Mouse (Mus musculus) heart, postnatal 0 days (tissue): ENCODE results near the gene Slc9a2. TPM values are rescaled to one million over a fixed set of nuclear protein-coding genes. Genes with fewer than 3 reads are reported as not detected.
A peak's percentile ranks its signal among the peaks of the same experiment; 100 is the strongest.

Experiments
- ATAC-seq: fragments of 200-750 bp; cut with Nextera tagmentation; 2 replicates; pipeline ENCODE4 v1.8.0; 2017; ENCODE audit warnings: low read depth, moderate number of reproducible peaks, moderate library complexity; ENCODE audit not compliant: insufficient read depth
- DNase-seq: peaks from one replicate; pipeline ENCODE4 v3.0.0-alpha.2; 2016; ENCODE audit warnings: low spot score
- H3K27ac ChIP-seq: fragments of 300-500 bp; sonication (generic); 2 replicates; pipeline ENCODE4 v1.5.1; 2014; ENCODE audit warnings: low read depth, mild to moderate bottlenecking
- H3K27me3 ChIP-seq: fragments of 300-500 bp; sonication (generic); 2 replicates; pipeline ENCODE4 v1.6.1; 2014; ENCODE audit warnings: low read length, mixed read lengths; ENCODE audit not compliant: control insufficient read depth, insufficient read depth
- H3K36me3 ChIP-seq: fragments of 300-500 bp; sonication (generic); replicated peaks from 2 replicates; pipeline ENCODE4 v1.6.1; 2014; ENCODE audit warnings: low read length, mixed read lengths; ENCODE audit not compliant: control insufficient read depth, insufficient read depth
- H3K4me1 ChIP-seq: fragments of 300-500 bp; sonication (generic); 2 replicates; pipeline ENCODE4 v1.6.1; 2014; ENCODE audit warnings: antibody characterized with exemption; ENCODE audit not compliant: control insufficient read depth, insufficient read depth
- H3K4me2 ChIP-seq: fragments of 300-500 bp; sonication (generic); 2 replicates; pipeline ENCODE4 v1.6.1; 2014; ENCODE audit warnings: low read depth, mild to moderate bottlenecking, low read length, moderate library complexity
- H3K4me3 ChIP-seq: fragments of 300-500 bp; sonication (generic); 2 replicates; pipeline ENCODE4 v1.5.1; 2014; ENCODE audit warnings: low read depth, low read length
- H3K9ac ChIP-seq: fragments of 300-500 bp; sonication (generic); replicated peaks from 2 replicates; pipeline ENCODE4 v1.6.1; 2014; ENCODE audit warnings: low read depth, low read length, mixed read lengths
- H3K9me3 ChIP-seq: fragments of 300-500 bp; sonication (generic); replicated peaks from 2 replicates; pipeline ENCODE4 v1.6.1; 2016; ENCODE audit warnings: low read length; ENCODE audit not compliant: control insufficient read depth
- CTCF ChIP-seq: IDR thresholded peaks from 2 replicates; pipeline ENCODE4 v1.5.1; 2016; ENCODE audit warnings: antibody characterized with exemption, control low read depth, low read depth
- EP300 ChIP-seq: IDR thresholded peaks from 2 replicates; pipeline ENCODE4 v1.6.1; 2016; ENCODE audit warnings: antibody characterized with exemption, low read depth
- WGBS: fragments of 180-500 bp; shearing (Covaris S2); extraction: QIAGEN DNeasy Blood & Tissue Kit; methylation state at CpG from one replicate; pipeline ENCODE4 v1.1.7; 2014; 5-methylcytosine and 5-hydroxymethylcytosine counted together
- polyA plus RNA-seq: library from polyadenylated mRNA; unstranded; fragments of >200 nt; fragmentation: Nextera tagmentation; extraction: Ambion mirVana; gene quantifications from 2 replicates; pipeline ENCODE4 v1.2.1, GENCODE M21; 2015
- total RNA-seq: library from RNA; depleted of rRNA; stranded (reverse); fragments of >200 nt; gene quantifications from 2 replicates; pipeline ENCODE4 v1.2.3, GENCODE M21; 2014; ENCODE audit warnings: low replicate concordance

Gene Slc9a2
- total and polyA plus RNA-seq, 2 experiments from 2014 or later: 0.64 to 4.6 TPM

DNA sequence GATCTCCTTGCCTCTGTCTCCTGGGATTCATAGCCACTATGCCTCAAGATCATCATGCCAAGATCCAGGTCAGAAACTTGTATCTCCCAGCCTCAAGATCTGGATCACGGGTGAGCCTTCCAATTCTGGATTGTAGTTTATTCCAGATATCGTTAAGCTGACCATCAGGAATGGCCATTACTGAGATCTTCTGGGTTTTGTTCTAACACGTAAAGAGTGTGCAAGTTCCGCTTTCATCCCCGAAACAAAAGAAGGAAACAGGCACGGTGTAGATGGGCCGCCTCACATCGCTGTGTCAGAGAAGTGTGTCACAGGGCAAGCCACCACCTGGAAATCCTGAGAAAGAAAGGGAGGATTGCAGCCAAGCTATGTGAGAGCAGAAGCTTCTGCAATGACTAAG lies 118.7 kb downstream of the Slc9a2 start:
- no peak overlapping the region for H3K9ac ChIP-seq
- TF ChIP-seq CTCF (no peak), EP300 (no peak)
- H3K36me3 ChIP-seq: no peaks in the 10 kb centered on the region
- DNase-seq (no peak), ATAC-seq (no peak)
- no peak overlapping the region for H3K4me3 ChIP-seq
- no peaks in the 10 kb centered on the region for H3K9me3 ChIP-seq
- peaks cover 10% of the 10 kb centered on the region for H3K4me1 ChIP-seq
- no peak overlapping the region for H3K4me2 ChIP-seq
- WGBS: 73% methylated on average over 8 of the region's 8 CpGs
- H3K27me3 ChIP-seq: no peaks in the 10 kb centered on the region
- H3K27ac ChIP-seq: no peak overlapping the region

DNA sequence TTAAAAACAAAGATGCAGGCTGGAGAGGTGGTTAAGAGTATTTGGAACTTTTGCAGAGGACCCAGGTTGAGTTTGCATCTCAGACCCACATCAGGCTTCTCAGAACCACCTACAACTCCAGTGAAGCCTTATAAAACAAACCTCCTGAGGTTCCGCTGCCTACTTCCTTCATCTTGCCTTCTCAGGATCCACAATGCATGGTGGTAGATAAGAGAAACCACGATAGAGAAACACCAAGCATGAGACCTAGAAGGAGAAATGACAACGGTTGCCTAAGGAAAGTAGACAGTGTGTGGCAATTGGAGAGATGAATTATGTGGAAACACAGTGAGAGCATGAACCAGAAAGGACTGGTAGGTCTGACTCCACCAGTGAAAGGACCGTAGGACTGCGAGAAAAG lies 120.5 kb downstream of the Slc9a2 start:
- DNase-seq (no peak), ATAC-seq (no peak)
- Histone ChIP-seq H3K4me2 (no peak overlapping the region), H3K27me3 (no peaks in the 10 kb centered on the region), H3K9ac (no peak overlapping the region), H3K9me3 (no peaks in the 10 kb centered on the region), H3K4me1 (peaks cover 16% of the 10 kb centered on the region), H3K36me3 (no peaks in the 10 kb centered on the region), H3K27ac (no peak overlapping the region), H3K4me3 (no peak overlapping the region)
- whole genome bisulfite sequencing: 76% methylated on average over 5 of the region's 5 CpGs
- TF ChIP-seq EP300 (no peak), CTCF (no peak)

DNA sequence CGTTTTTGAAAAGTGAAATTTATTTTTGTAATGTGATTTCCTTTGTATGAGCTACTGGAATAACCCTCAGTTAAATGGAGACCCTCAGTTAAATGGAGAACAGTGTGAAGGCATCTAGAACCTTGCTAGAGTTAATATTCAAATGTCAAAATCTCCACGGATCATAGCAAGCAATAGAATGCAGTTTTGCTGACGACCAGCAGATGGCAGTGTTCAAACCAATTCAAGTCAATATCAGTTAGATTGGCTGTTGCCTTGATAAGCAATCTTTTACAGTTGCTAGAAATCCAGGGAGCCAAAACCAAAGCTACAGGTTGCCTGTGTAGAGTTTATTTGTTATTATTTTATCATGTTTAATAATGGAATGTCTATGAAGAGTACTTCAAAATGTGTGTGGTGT lies 122.4 kb downstream of the Slc9a2 start:
- TF ChIP-seq EP300 (no peak), CTCF (peak; percentile 83)
- Histone ChIP-seq H3K4me2 (no peak overlapping the region), H3K4me3 (no peak overlapping the region), H3K27ac (no peak overlapping the region), H3K4me1 (peaks cover 16% of the 10 kb centered on the region), H3K36me3 (no peaks in the 10 kb centered on the region), H3K9ac (no peak overlapping the region), H3K9me3 (no peaks in the 10 kb centered on the region), H3K27me3 (no peaks in the 10 kb centered on the region)
- WGBS: 18% methylated on average over 3 of the region's 3 CpGs
- DNase-seq (peak; percentile 51), ATAC-seq (no peak)

DNA sequence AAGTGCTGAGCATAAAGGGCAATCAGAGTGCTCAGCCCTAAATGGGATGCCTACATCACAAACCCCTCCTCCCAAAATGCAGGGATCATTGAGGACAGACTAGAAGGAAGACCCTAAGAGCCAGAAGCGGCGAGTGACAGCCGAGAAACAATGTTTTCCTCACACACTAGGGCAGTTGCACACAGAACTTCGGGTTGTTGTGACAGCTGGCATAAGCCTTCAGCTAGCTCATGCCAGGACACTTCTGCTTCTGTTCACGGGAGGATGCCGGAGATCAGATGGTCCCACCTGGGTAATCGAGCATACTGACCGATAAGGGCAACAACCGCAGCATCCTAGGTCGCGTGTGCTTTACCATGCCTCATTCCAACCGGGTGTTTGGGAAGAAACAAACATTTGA lies 123.7 kb downstream of the Slc9a2 start:
- Histone ChIP-seq H3K4me2 (no peak overlapping the region), H3K4me3 (no peak overlapping the region), H3K27ac (no peak overlapping the region), H3K27me3 (no peaks in the 10 kb centered on the region), H3K9ac (no peak overlapping the region), H3K36me3 (no peaks in the 10 kb centered on the region), H3K4me1 (peaks cover 16% of the 10 kb centered on the region), H3K9me3 (no peaks in the 10 kb centered on the region)
- no peak for TF ChIP-seq CTCF
- no peak for TF ChIP-seq EP300
- WGBS: 82% methylated on average over 12 of the region's 12 CpGs
- DNase-seq (no peak), ATAC-seq (no peak)

DNA sequence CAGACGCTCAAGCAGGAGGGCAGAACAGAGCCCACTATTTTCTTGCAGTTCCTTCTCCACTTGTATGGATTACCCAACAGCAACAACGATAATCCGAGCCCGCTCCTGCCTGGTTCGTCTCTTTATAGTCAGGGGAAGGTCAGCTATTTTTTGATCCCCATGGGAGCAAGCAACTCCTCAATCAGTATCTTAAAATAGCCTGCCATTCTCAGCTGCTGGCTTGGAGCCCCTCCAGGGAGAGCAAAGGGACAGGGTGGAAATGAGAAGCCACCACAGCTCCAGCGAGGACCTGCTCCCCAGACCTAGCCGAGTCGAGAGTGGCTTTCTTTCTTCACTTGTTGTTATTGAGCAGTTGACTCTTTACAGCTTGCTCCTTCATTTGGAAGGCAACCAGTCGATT lies 125.0 kb downstream of the Slc9a2 start, which contains the start of gene Tmem182:
Gene Tmem182, plus strand, starts transcription at position 251 of the 400 bp plus-strand sequence.
- H3K27ac ChIP-seq: peak within 1 kb of the TSS; percentile 92
- H3K36me3 ChIP-seq: 0 out of 2 replicates have a peak, but pooled peaks cover 4% of the 10 kb centered on the region
- H3K4me3 ChIP-seq: peak within 1 kb of the TSS; percentile 45
- H3K27me3 ChIP-seq: no peaks in the 10 kb centered on the region
- H3K9ac ChIP-seq: peak within 1 kb of the TSS; percentile 52
- DNase-seq (peak; percentile 84), ATAC-seq (peak; percentile 95)
- no peak for TF ChIP-seq CTCF
- TF ChIP-seq EP300: 0 out of 2 replicates have a peak, but pooled peaks have one; percentile 48
- H3K9me3 ChIP-seq: no peaks in the 10 kb centered on the region
- peaks cover 16% of the 10 kb centered on the region for H3K4me1 ChIP-seq
- H3K4me2 ChIP-seq: peak within 1 kb of the TSS; percentile 54
- WGBS: 17% methylated on average over 9 of the region's 9 CpGs

DNA sequence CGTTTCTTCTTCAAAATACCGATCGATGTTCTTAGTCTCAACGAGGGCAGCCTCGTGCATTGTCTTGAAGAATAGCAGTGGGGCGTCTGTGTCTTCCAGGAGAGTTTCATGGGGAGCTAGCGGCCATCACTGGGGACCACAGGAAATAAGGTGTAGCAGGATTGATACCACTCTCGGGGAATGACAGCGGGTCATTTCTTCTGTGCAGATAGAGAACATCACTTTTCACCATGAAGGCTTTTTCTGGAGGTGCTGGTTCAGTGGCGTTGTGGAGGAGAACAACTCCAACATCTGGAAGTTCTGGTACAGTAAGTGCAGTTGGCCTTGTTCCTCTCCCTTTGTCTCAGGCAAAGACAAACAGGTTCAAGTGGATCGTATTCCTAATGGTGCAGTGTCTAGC lies 125.5 kb downstream of the Slc9a2 start:
- Histone ChIP-seq H3K4me2 (peak overlapping the region; percentile 54), H3K4me1 (peaks cover 16% of the 10 kb centered on the region), H3K9me3 (no peaks in the 10 kb centered on the region), H3K27ac (peak overlapping the region; percentile 92), H3K4me3 (peak overlapping the region; percentile 45), H3K27me3 (no peaks in the 10 kb centered on the region), H3K9ac (peak overlapping the region; percentile 52), H3K36me3 (0 out of 2 replicates have a peak, but pooled peaks cover 4% of the 10 kb centered on the region)
- DNase-seq (no peak), ATAC-seq (no peak)
- WGBS: 58% methylated on average over 11 of the region's 11 CpGs
- TF ChIP-seq CTCF: no peak
- TF ChIP-seq EP300: no peak
